Mouse (Mus musculus) spleen, postnatal 36 days (tissue): ENCODE data around the gene Copz2.
"Not testable (repeated sequence)": the region's sequence is repeated elsewhere in the genome, so short reads cannot be mapped to it uniquely, and the experiment has no call there.

Experiments
- DNase-seq, 2 experiments: peaks; one replicate each; pipeline ENCODE4 v3.0.0; 2022; ENCODE audit warnings: low spot score in 2 of 2, mixed read lengths in 1 of 2

Gene Copz2

GRCm38 (mm10) chr11:96828881-96829280 is 20.8 kb upstream of the Copz2 start:
- no peak for DNase-seq

- DNase-seq = peak; percentile 86 to 88
These were observed 20.3 kb upstream of the Copz2 start for GRCm38 (mm10) chr11:96829403-96829812.

GRCm38 (mm10) chr11:96829813-96830538 is 19.7 kb upstream of the Copz2 start, which contains the start of gene Nfe2l1:
Nfe2l1 (minus strand) TSS chr11:96829968.
- peak; percentile 99 to 100 for DNase-seq

- DNase-seq = no peak
These were observed 19.0 kb upstream of the Copz2 start for GRCm38 (mm10) chr11:96830539-96831216.

GRCm38 (mm10) chr11:96831516-96831915 is 18.2 kb upstream of the Copz2 start:
- no peak for DNase-seq

- no peak for DNase-seq
These were observed 17.1 kb upstream of the Copz2 start for GRCm38 (mm10) chr11:96832541-96832940.

- peak; percentile 58 to 69 for DNase-seq
These were observed 16.7 kb upstream of the Copz2 start for GRCm38 (mm10) chr11:96832973-96833372.

GRCm38 (mm10) chr11:96834127-96834526 is 15.5 kb upstream of the Copz2 start:
- no peak for DNase-seq

GRCm38 (mm10) chr11:96837298-96837697 is 12.4 kb upstream of the Copz2 start:
- no peak for DNase-seq

GRCm38 (mm10) chr11:96838341-96838740 is 11.3 kb upstream of the Copz2 start:
- DNase-seq = no peak

- DNase-seq = no peak
These were observed 10.2 kb upstream of the Copz2 start for GRCm38 (mm10) chr11:96839428-96839827.

- no peak for DNase-seq
These were observed 9.8 kb upstream of the Copz2 start for GRCm38 (mm10) chr11:96839877-96840276.

- DNase-seq = no peak
These were observed 9.4 kb upstream of the Copz2 start for GRCm38 (mm10) chr11:96840290-96840689.

- no peak for DNase-seq
These were observed 6.0 kb upstream of the Copz2 start for GRCm38 (mm10) chr11:96843627-96844026.

GRCm38 (mm10) chr11:96847240-96847639 is 2.4 kb upstream of the Copz2 start:
- DNase-seq = no peak

- DNase-seq = no peak
These were observed 976 bp upstream of the Copz2 start for GRCm38 (mm10) chr11:96848694-96849093.

GRCm38 (mm10) chr11:96849145-96849544 is 525 bp upstream of the Copz2 start:
- DNase-seq = not testable (repeated sequence)

- no peak for DNase-seq
These were observed 7.8 kb downstream of the Copz2 start for GRCm38 (mm10) chr11:96857446-96857845.

GRCm38 (mm10) chr11:96859635-96860034 is 10.0 kb downstream of the Copz2 start:
- no peak for DNase-seq

GRCm38 (mm10) chr11:96860564-96860963 is 10.9 kb downstream of the Copz2 start:
- DNase-seq = peak; percentile 51 to 64

GRCm38 (mm10) chr11:96861446-96861845 is 11.8 kb downstream of the Copz2 start:
- DNase-seq = no peak

- peak; percentile 88 to 91 for DNase-seq
These were observed 12.2 kb downstream of the Copz2 start for GRCm38 (mm10) chr11:96861878-96862289.

- no peak for DNase-seq
These were observed 12.9 kb downstream of the Copz2 start for GRCm38 (mm10) chr11:96862534-96862933.
